Comparison of ENCODE assay signal across 9 mouse cellular contexts in the genomic region with DNA sequence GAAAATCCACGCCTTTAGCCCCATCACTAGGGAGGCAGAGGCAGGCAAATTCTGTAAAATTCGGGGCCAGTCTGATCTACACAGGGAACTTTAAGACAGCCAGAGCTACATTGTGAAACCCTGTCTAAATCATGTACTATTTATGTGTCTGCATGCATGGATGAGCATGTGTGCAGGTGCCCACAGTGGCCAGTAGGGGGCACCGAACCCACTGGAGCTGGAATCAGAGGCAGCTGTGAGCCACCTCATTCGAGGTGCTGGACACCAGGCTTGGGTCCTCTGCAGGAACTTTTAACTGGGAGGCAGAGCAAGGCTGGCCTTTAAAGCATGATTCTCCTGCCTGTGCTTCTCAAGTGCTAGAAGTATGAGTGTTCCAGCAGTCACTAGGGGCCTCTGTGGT.
DNase-seq lines count a peak whose midpoint lies in the region; ATAC-seq and TF ChIP-seq lines count a peak whose summit lies in the region.
"Had no signal": no experiment of that assay in that cellular context is flagged by ENCODE, and none has a peak within 500 bp of the region (broad histone marks: within the 10 kb centered on the region; RNA-seq: fewer than 3 reads in every experiment).

No protein-coding gene starts in this region.

- peak; percentile 95 for TF ChIP-seq CTCF in liver, embryonic 14.5 days (IDR thresholded peaks at IDR 0.05; ENCODE audit: low read depth)

- H3K9ac ChIP-seq in liver, embryonic 14.5 days (replicated peaks): no peak overlapping the region
- H3K9ac ChIP-seq: neural tube, embryonic 15.5 days had no signal

- intact Hi-C loops in left cerebral cortex, postnatal 25 days (cut with DNase I): no loop called here

- no peaks in the 10 kb centered on the region for H3K9me3 ChIP-seq in liver, embryonic 14.5 days (ENCODE audit: control insufficient read depth, low read length)
- H3K9me3 ChIP-seq: neural tube, embryonic 15.5 days had no signal

- no peak overlapping the region for H3K4me2 ChIP-seq in liver, embryonic 14.5 days (ENCODE audit: low read depth)
- H3K4me2 ChIP-seq: neural tube, embryonic 15.5 days had no signal

- ATAC-seq in frontal cortex, adult (ENCODE audit: low TSS enrichment): 0 out of 2 replicates have a peak, but pooled peaks have one; percentile 14
- ATAC-seq in liver, embryonic 14.5 days (ENCODE audit: insufficient read depth): no peak

- H3K4me1 ChIP-seq in liver, embryonic 14.5 days (replicated peaks; ENCODE audit: control insufficient read depth in 2 of 2, insufficient read depth in 2 of 2, low read length in 1 of 2): peaks cover 47 to 52% of the 10 kb centered on the region in 2 experiments
- H3K4me1 ChIP-seq: neural tube, embryonic 15.5 days had no signal

- no peak for DNase-seq in frontal cortex, postnatal 14 days (ENCODE audit: low spot score in 2 of 2)
- peak; percentile 42 for DNase-seq in spleen, adult 12 weeks (ENCODE audit: low spot score)
- DNase-seq in spleen, postnatal 36 days (ENCODE audit: low spot score in 2 of 2): no peak
- DNase-seq in liver, embryonic 14.5 days (ENCODE audit: low read depth in 3 of 3, low spot score in 3 of 3): no peak
- DNase-seq in thymus, postnatal 36 days: peak; percentile 43 to 51
- no peak for DNase-seq in left cerebral cortex, postnatal 25 days (ENCODE audit: low spot score in 2 of 2)
- DNase-seq in frontal cortex, adult 2 months (ENCODE audit: extremely low spot score in 1 of 2, low spot score in 1 of 2): no peak

- no peak for TF ChIP-seq EP300 in liver, embryonic 14.5 days (IDR thresholded peaks at IDR 0.05; ENCODE audit: low read depth)

- no peak overlapping the region for H3K4me3 ChIP-seq in liver, embryonic 14.5 days (ENCODE audit: insufficient read depth in 1 of 2, low read depth in 2 of 2, low read length in 2 of 2)
- H3K4me3 ChIP-seq: neural tube, embryonic 15.5 days had no signal

- no peak overlapping the region for H3K27ac ChIP-seq in liver, embryonic 14.5 days
- H3K27ac ChIP-seq: neural tube, embryonic 15.5 days had no signal

- 53% methylated on average over 4 of the region's 4 CpGs for WGBS in liver, embryonic 14.5 days (ENCODE audit: insufficient replicate concordance)

- no peaks in the 10 kb centered on the region for H3K36me3 ChIP-seq in liver, embryonic 14.5 days (replicated peaks; ENCODE audit: control insufficient read depth, insufficient read depth, low read depth)

- no peaks in the 10 kb centered on the region for H3K27me3 ChIP-seq in liver, embryonic 14.5 days (ENCODE audit: control insufficient read depth, insufficient read depth, low read length)
- H3K27me3 ChIP-seq: neural tube, embryonic 15.5 days had no signal

Comparison
In these comparisons a context has a peak if more than half of its experiments do, and no peak if none do; other contexts are left out.
1. DNase-seq: peak in spleen, adult 12 weeks (single experiment) and thymus, postnatal 36 days (2 of 2); none in frontal cortex, postnatal 14 days (0 of 2), spleen, postnatal 36 days (0 of 2), liver, embryonic 14.5 days (0 of 3), left cerebral cortex, postnatal 25 days (0 of 2) and frontal cortex, adult 2 months (0 of 2).